12 mouse cellular contexts compared by ENCODE assay signal in the genomic region with DNA sequence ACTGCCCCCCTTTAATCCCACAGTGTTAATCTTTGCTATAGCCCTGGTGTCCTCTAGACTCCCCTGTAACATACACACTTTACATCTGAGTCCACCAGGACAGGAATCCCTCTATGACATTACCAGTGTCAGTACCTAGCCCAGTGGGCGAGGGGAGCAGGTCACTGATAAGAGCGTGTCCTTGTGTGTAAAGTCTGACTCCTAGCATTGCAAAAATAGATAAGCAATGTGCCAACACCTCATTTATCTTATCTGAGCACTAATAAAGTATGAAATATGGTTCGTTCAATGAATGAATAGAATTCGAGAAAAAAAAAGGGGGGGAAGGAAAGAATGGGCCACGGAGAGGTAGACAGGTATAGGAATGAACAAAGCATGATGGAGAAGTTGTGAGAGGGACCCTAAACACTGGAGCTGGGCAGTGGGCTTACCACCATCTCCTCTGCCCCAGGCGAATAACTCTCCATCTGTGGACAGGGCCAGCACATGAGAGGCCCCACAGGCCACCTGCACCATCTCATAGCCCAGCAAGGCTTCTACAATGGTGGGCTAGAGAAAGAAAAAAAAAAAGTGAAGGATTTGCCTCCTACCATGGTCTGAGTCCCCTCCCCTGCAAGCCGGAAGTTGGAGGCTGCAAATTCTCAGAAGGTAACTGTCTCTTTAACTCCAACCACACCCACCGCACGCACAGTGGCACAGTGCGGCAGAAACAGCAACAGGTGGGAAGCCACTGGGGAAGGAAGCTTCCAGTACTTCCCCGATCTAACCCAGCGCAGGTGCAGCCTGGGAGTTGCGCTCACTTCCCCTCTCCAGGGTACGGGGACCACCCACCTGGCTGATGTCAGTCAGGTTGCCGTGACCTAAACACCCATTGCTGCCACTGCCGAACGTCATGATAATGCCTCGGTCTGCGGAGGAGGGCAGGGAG. TPM values are rescaled to one million over a fixed set of nuclear protein-coding genes. Genes with fewer than 3 reads are reported as not detected.
DNase-seq lines count a peak whose midpoint lies in the region; ATAC-seq and TF ChIP-seq lines count a peak whose summit lies in the region.
"Had no signal": no experiment of that assay in that cellular context is flagged by ENCODE, and none has a peak within 500 bp of the region (broad histone marks: within the 10 kb centered on the region; RNA-seq: fewer than 3 reads in every experiment).

No protein-coding gene starts in this region.

- H3K9ac ChIP-seq in heart, embryonic 15.5 days = no peak overlapping the region
- H3K9ac ChIP-seq in liver, postnatal 0 days (replicated peaks) = peak overlapping the region; percentile 8; the same call in 1 of the 2 replicates
- no peak overlapping the region for H3K9ac ChIP-seq in stomach, postnatal 0 days (ENCODE audit: low read length)
- H3K9ac ChIP-seq: embryonic facial prominence, embryonic 12.5 days had no signal

- DNase-seq in heart, postnatal 36 days = no peak
- DNase-seq in c-Kit-positive CD71-positive TER-119-positive erythroid progenitor cells, embryonic 14.5 days (ENCODE audit: low spot score) = peak; percentile 72
- DNase-seq in liver, postnatal 0 days = peak; percentile 60
- DNase-seq in stomach, postnatal 0 days (ENCODE audit: low spot score) = peak; percentile 72
- DNase-seq in layer of hippocampus, postnatal 10 days (ENCODE audit: low spot score in 2 of 2) = no peak
- DNase-seq in urinary bladder, postnatal 14 days (ENCODE audit: low spot score) = no peak
- DNase-seq in cerebellum, postnatal 25 days = no peak
- DNase-seq: right cerebral cortex, adult 18-20 months had no signal

- TF ChIP-seq EP300 in liver, postnatal 0 days (IDR thresholded peaks at IDR 0.05; ENCODE audit: low read depth) = peak; percentile 84
- no peak for TF ChIP-seq EP300 in stomach, postnatal 0 days (optimal IDR thresholded peaks at IDR 0.05)

- no peaks in the 10 kb centered on the region for H3K27me3 ChIP-seq in heart, embryonic 15.5 days
- no peaks in the 10 kb centered on the region for H3K27me3 ChIP-seq in liver, postnatal 0 days (ENCODE audit: insufficient read depth, low read length)
- no peaks in the 10 kb centered on the region for H3K27me3 ChIP-seq in stomach, postnatal 0 days (ENCODE audit: control insufficient read depth, insufficient read depth, low read length)
- H3K27me3 ChIP-seq: embryonic facial prominence, embryonic 12.5 days had no signal

- no peak overlapping the region for H3K27ac ChIP-seq in heart, embryonic 15.5 days
- H3K27ac ChIP-seq in liver, postnatal 0 days (ENCODE audit: low read depth) = peak overlapping the region; percentile 51
- 0 out of 2 replicates have a peak overlapping the region, but pooled peaks have one; percentile 45 for H3K27ac ChIP-seq in stomach, postnatal 0 days (replicated peaks)
- H3K27ac ChIP-seq: embryonic facial prominence, embryonic 12.5 days; macrophage had no signal

- intact Hi-C loops in heart, postnatal 36 days (cut with DNase I) = no loop called here

- 0 out of 2 replicates have a peak overlapping the region, but pooled peaks have one; percentile 11 for H3K4me2 ChIP-seq in heart, embryonic 15.5 days
- H3K4me2 ChIP-seq in liver, postnatal 0 days (ENCODE audit: low read depth, low read length) = peak overlapping the region; percentile 68
- 0 out of 2 replicates have a peak overlapping the region, but pooled peaks have one; percentile 32 for H3K4me2 ChIP-seq in stomach, postnatal 0 days (replicated peaks; ENCODE audit: low read depth)
- H3K4me2 ChIP-seq: embryonic facial prominence, embryonic 12.5 days had no signal

- H3K9me3 ChIP-seq in heart, embryonic 15.5 days (replicated peaks) = no peaks in the 10 kb centered on the region
- H3K9me3 ChIP-seq in liver, postnatal 0 days (ENCODE audit: low read length) = no peaks in the 10 kb centered on the region
- no peaks in the 10 kb centered on the region for H3K9me3 ChIP-seq in stomach, postnatal 0 days (ENCODE audit: control insufficient read depth, low read length)
- H3K9me3 ChIP-seq: embryonic facial prominence, embryonic 12.5 days had no signal

- no peak overlapping the region for H3K4me3 ChIP-seq in heart, embryonic 15.5 days
- H3K4me3 ChIP-seq in liver, postnatal 0 days (ENCODE audit: low read depth, low read length) = peak overlapping the region; percentile 29
- no peak overlapping the region for H3K4me3 ChIP-seq in stomach, postnatal 0 days (ENCODE audit: low read depth, low read length)
- H3K4me3 ChIP-seq: embryonic facial prominence, embryonic 12.5 days had no signal

- 51% methylated on average over 19 of the region's 19 CpGs for WGBS in heart, embryonic 15.5 days
- 34% methylated on average over 19 of the region's 19 CpGs for WGBS in liver, postnatal 0 days (ENCODE audit: insufficient replicate concordance)
- 47% methylated on average over 19 of the region's 19 CpGs for WGBS in stomach, postnatal 0 days

- no peaks in the 10 kb centered on the region for H3K36me3 ChIP-seq in heart, embryonic 15.5 days
- H3K36me3 ChIP-seq in liver, postnatal 0 days (replicated peaks; ENCODE audit: insufficient read depth, low read length) = peaks cover 3% of the 10 kb centered on the region; the same call in 1 of the 2 replicates
- no peaks in the 10 kb centered on the region for H3K36me3 ChIP-seq in stomach, postnatal 0 days (ENCODE audit: control insufficient read depth, insufficient read depth, low read length)

- TF ChIP-seq CTCF in liver, postnatal 0 days (IDR thresholded peaks at IDR 0.05; ENCODE audit: low read depth) = no peak
- TF ChIP-seq CTCF in stomach, postnatal 0 days (IDR thresholded peaks at IDR 0.05; ENCODE audit: low read depth) = no peak

- no peak for ATAC-seq in heart, embryonic 15.5 days (replicated peaks; ENCODE audit: insufficient number of reproducible peaks, insufficient read depth, low FRiP score, low read depth)
- ATAC-seq in liver, postnatal 0 days = 0 out of 2 replicates have a peak, but pooled peaks have one; percentile 8
- ATAC-seq in stomach, postnatal 0 days (ENCODE audit: low FRiP score, low TSS enrichment) = peak; percentile 15; the same call in 1 of the 2 replicates
- ATAC-seq: hindbrain, embryonic 16.5 days had no signal

- H3K4me1 ChIP-seq in heart, embryonic 15.5 days (replicated peaks) = peaks cover 22% of the 10 kb centered on the region
- peaks cover 36% of the 10 kb centered on the region for H3K4me1 ChIP-seq in liver, postnatal 0 days (ENCODE audit: insufficient read depth)
- no peaks in the 10 kb centered on the region for H3K4me1 ChIP-seq in stomach, postnatal 0 days (replicated peaks; ENCODE audit: control insufficient read depth, insufficient read depth)

RNA-seq across cellular contexts. Expression of a gene that starts 3.4 kb away (rescaled TPM):
- polyA plus RNA-seq in heart, embryonic 15.5 days (2015; fragmentation: Nextera tagmentation; extraction: Ambion mirVana) = 30.8 and 42.8 TPM in 2 replicates
- total RNA-seq in heart, postnatal 36 days (2021) = 1 to 10 TPM; 6.1 to 7.0 TPM
- 15.3 and 18.9 TPM in 2 replicates for polyA plus RNA-seq in liver, postnatal 0 days (2015; fragmentation: Nextera tagmentation; extraction: Ambion mirVana)
- 22.4 and 26.9 TPM in 2 replicates for polyA plus RNA-seq in stomach, postnatal 0 days (2015; fragmentation: Nextera tagmentation; extraction: Ambion mirVana)
- 10 to 100 TPM; 47.8 to 48.9 TPM for total RNA-seq in layer of hippocampus, postnatal 10 days (2021)

RNA-seq across cellular contexts. Expression of a gene that starts 7.7 kb away (rescaled TPM):
- 12.4 and 17.3 TPM in 2 replicates for polyA plus RNA-seq in heart, embryonic 15.5 days (2015; fragmentation: Nextera tagmentation; extraction: Ambion mirVana)
- 1 to 10 TPM; 2.2 to 3.4 TPM for total RNA-seq in heart, postnatal 36 days (2021)
- polyA plus RNA-seq in liver, postnatal 0 days (2015; fragmentation: Nextera tagmentation; extraction: Ambion mirVana) = 4.9 and 5.4 TPM in 2 replicates
- polyA plus RNA-seq in stomach, postnatal 0 days (2015; fragmentation: Nextera tagmentation; extraction: Ambion mirVana) = 6.4 and 7.4 TPM in 2 replicates
- 1 to 10 TPM; 6.2 to 6.4 TPM for total RNA-seq in layer of hippocampus, postnatal 10 days (2021)

RNA-seq across cellular contexts. Expression of a gene that starts 7.7 kb away (rescaled TPM):
- polyA plus RNA-seq in heart, embryonic 15.5 days (2015; fragmentation: Nextera tagmentation; extraction: Ambion mirVana) = 13.5 and 14.2 TPM in 2 replicates
- total RNA-seq in heart, postnatal 36 days (2021) = 1 to 10 TPM; 6.1 to 7.5 TPM
- polyA plus RNA-seq in liver, postnatal 0 days (2015; fragmentation: Nextera tagmentation; extraction: Ambion mirVana) = 38.2 and 40.3 TPM in 2 replicates
- polyA plus RNA-seq in stomach, postnatal 0 days (2015; fragmentation: Nextera tagmentation; extraction: Ambion mirVana) = 41.3 and 45.6 TPM in 2 replicates
- total RNA-seq in layer of hippocampus, postnatal 10 days (2021) = 10 to 100 TPM; 37.0 to 38.8 TPM

RNA-seq across cellular contexts. Expression of a gene that starts 14.6 kb away (rescaled TPM):
- 717 and 816 TPM in 2 replicates for polyA plus RNA-seq in heart, embryonic 15.5 days (2015; fragmentation: Nextera tagmentation; extraction: Ambion mirVana)
- total RNA-seq in heart, postnatal 36 days (2021) = 100 to 1,000 TPM; 805 to 853 TPM
- 732 and 758 TPM in 2 replicates for polyA plus RNA-seq in liver, postnatal 0 days (2015; fragmentation: Nextera tagmentation; extraction: Ambion mirVana)
- polyA plus RNA-seq in stomach, postnatal 0 days (2015; fragmentation: Nextera tagmentation; extraction: Ambion mirVana) = 1,145 and 1,168 TPM in 2 replicates
- total RNA-seq in layer of hippocampus, postnatal 10 days (2021) = 100 to 1,000 TPM; 878 to 942 TPM

RNA-seq across cellular contexts. Expression of a gene that starts 19.4 kb away (rescaled TPM):
- polyA plus RNA-seq in heart, embryonic 15.5 days (2015; fragmentation: Nextera tagmentation; extraction: Ambion mirVana) = 54.5 and 72.1 TPM in 2 replicates
- total RNA-seq in heart, postnatal 36 days (2021) = 10 to 100 TPM in 1 of 2 experiments, 1 to 10 TPM in 1; 10.0 to 13.2 TPM
- 26.6 and 28.9 TPM in 2 replicates for polyA plus RNA-seq in liver, postnatal 0 days (2015; fragmentation: Nextera tagmentation; extraction: Ambion mirVana)
- 59.0 and 61.4 TPM in 2 replicates for polyA plus RNA-seq in stomach, postnatal 0 days (2015; fragmentation: Nextera tagmentation; extraction: Ambion mirVana)
- 10 to 100 TPM; 40.9 to 42.2 TPM for total RNA-seq in layer of hippocampus, postnatal 10 days (2021)

Comparison
In these comparisons a context has a peak if more than half of its experiments do, and no peak if none do; other contexts are left out.
1. H3K4me2 ChIP-seq: peak in every context shown above with its lines; median percentile 68 in liver, postnatal 0 days; 32 in stomach, postnatal 0 days; 11 in heart, embryonic 15.5 days.
2. DNase-seq: peak in c-Kit-positive CD71-positive TER-119-positive erythroid progenitor cells, embryonic 14.5 days (single experiment), liver, postnatal 0 days (single experiment) and stomach, postnatal 0 days (single experiment); none in heart, postnatal 36 days (0 of 2), layer of hippocampus, postnatal 10 days (0 of 2), urinary bladder, postnatal 14 days (single experiment) and cerebellum, postnatal 25 days (0 of 2).